Mouse (Mus musculus): Measurements from ENCODE around the gene Chd6. TPM values are rescaled to one million over a fixed set of nuclear protein-coding genes. Genes with fewer than 3 reads are reported as not detected.

Chd6 gene
- polyA plus RNA-seq, 1 experiment from 2014 or later, result 35.3 TPM

GRCm38 (mm10) chr2:161136999-161137398, 28.1 kb upstream of the Chd6 start:
- ATAC-seq (ENCODE audit: insufficient read depth), result peak; percentile 82
- no peak for TF ChIP-seq CTCF (IDR thresholded peaks at IDR 0.05; ENCODE audit: low read depth)
- Histone ChIP-seq H3K36me3 (ENCODE audit: insufficient read depth) (no peaks in the 10 kb centered on the region), H3K9ac (no peak overlapping the region), H3K27me3 (ENCODE audit: insufficient read depth, low read length) (no peaks in the 10 kb centered on the region), H3K4me1 (ENCODE audit: insufficient read depth) (peaks cover 7% of the 10 kb centered on the region; the same call in 1 of the 2 replicates), H3K4me2 (no peak overlapping the region), H3K27ac (ENCODE audit: low read depth) (peak overlapping the region; percentile 37; the same call in 1 of the 2 replicates), H3K9me3 (ENCODE audit: low read depth, low read length) (no peaks in the 10 kb centered on the region), H3K4me3 (ENCODE audit: low read depth, low read length) (no peak overlapping the region)
- DNase-seq, result peak; percentile 83
- WGBS, result 40% methylated on average over 3 of the region's 3 CpGs

DNA sequence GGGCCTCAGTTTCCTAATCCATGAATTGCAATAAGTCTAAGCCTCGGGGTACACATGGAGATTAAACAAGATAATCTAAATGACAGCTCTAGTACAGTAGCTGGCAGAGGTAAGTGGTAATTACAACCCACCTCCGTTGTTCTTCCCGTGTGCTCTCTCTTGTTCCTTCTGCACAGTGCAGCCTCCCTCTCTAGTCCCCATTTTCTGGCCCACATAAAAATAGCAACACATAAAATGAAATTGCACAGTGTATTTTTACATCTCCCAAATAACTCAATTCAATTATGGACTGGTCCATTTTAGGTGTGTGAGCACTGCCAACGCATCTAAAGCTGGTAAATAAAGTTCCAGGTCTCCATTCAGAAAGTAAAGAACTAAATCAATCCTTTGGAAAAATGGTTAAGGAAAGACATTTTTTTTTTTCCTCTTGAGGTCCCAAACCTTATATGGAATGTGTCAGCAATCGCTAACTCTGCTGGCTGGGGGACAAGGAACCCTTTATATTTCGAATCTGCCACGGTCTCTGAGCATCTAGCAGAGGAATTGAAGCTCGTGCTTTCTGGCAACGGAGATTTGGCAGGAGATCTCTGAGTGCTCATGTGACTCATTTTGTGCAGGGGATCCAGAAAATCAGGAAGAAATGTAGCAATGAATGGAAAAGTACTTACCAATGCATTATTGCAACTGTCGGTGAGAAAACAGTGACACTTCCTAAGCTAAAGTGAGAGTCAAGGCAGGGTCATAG, 19.7 kb upstream of the Chd6 start:
- Histone ChIP-seq H3K4me3 (ENCODE audit: low read depth, low read length) (no peak overlapping the region), H3K36me3 (ENCODE audit: insufficient read depth) (no peaks in the 10 kb centered on the region), H3K4me1 (ENCODE audit: insufficient read depth) (no peaks in the 10 kb centered on the region), H3K27me3 (ENCODE audit: insufficient read depth, low read length) (no peaks in the 10 kb centered on the region), H3K4me2 (no peak overlapping the region), H3K9me3 (ENCODE audit: low read depth, low read length) (no peaks in the 10 kb centered on the region), H3K27ac (ENCODE audit: low read depth) (no peak overlapping the region), H3K9ac (no peak overlapping the region)
- ATAC-seq (ENCODE audit: insufficient read depth), result no peak
- 43% methylated on average over 10 of the region's 10 CpGs for WGBS
- no peak for TF ChIP-seq CTCF (IDR thresholded peaks at IDR 0.05; ENCODE audit: low read depth)
- DNase-seq, result peak; percentile 63

DNA sequence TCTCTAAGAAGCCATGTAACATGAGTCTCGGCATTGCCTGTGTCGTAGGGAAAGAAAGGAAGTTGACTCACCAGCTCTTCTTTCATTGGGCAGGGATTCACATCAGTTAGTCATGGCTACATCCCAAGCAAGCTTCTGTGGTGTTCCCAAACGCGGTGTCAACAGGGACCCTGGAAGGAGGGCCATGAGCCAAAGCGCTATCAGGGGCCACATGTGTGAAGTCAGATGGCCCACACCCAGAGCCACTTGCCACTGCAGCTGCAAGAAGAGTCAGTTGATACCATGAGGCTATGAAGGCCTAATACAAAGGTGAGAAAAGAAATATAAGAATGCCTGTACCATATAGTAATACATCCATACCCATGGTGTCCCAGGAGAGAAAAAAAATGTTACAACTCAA, 3.1 kb upstream of the Chd6 start:
- no peak for TF ChIP-seq CTCF (IDR thresholded peaks at IDR 0.05; ENCODE audit: low read depth)
- DNase-seq (no peak), ATAC-seq (ENCODE audit: insufficient read depth) (no peak)
- H3K27me3 ChIP-seq (ENCODE audit: insufficient read depth, low read length), result no peaks in the 10 kb centered on the region
- H3K4me1 ChIP-seq (ENCODE audit: insufficient read depth), result peaks cover 8% of the 10 kb centered on the region
- no peak overlapping the region for H3K4me2 ChIP-seq
- H3K36me3 ChIP-seq (ENCODE audit: insufficient read depth), result no peaks in the 10 kb centered on the region
- H3K27ac ChIP-seq (ENCODE audit: low read depth), result no peak overlapping the region
- no peak overlapping the region for H3K4me3 ChIP-seq (ENCODE audit: low read depth, low read length)
- no peak overlapping the region for H3K9ac ChIP-seq
- H3K9me3 ChIP-seq (ENCODE audit: low read depth, low read length), result no peaks in the 10 kb centered on the region
- 82% methylated on average over 5 of the region's 5 CpGs for WGBS

GRCm38 (mm10) chr2:161109398-161109821, 535 bp upstream of the Chd6 start:
- Histone ChIP-seq H3K36me3 (ENCODE audit: insufficient read depth) (no peaks in the 10 kb centered on the region), H3K27ac (ENCODE audit: low read depth) (peak overlapping the region; percentile 36; the same call in 1 of the 2 replicates), H3K27me3 (ENCODE audit: insufficient read depth, low read length) (no peaks in the 10 kb centered on the region), H3K9ac (peak overlapping the region; percentile 67), H3K4me1 (ENCODE audit: insufficient read depth) (peaks cover 12% of the 10 kb centered on the region), H3K9me3 (ENCODE audit: low read depth, low read length) (no peaks in the 10 kb centered on the region), H3K4me3 (ENCODE audit: low read depth, low read length) (peak overlapping the region; percentile 98), H3K4me2 (peak overlapping the region; percentile 81)
- no peak for DNase-seq
- under 1% methylated on average over 26 of the region's 26 CpGs for WGBS
- no peak for ATAC-seq (ENCODE audit: insufficient read depth)
- peak; percentile 39 for TF ChIP-seq CTCF (IDR thresholded peaks at IDR 0.05; ENCODE audit: low read depth)

DNA sequence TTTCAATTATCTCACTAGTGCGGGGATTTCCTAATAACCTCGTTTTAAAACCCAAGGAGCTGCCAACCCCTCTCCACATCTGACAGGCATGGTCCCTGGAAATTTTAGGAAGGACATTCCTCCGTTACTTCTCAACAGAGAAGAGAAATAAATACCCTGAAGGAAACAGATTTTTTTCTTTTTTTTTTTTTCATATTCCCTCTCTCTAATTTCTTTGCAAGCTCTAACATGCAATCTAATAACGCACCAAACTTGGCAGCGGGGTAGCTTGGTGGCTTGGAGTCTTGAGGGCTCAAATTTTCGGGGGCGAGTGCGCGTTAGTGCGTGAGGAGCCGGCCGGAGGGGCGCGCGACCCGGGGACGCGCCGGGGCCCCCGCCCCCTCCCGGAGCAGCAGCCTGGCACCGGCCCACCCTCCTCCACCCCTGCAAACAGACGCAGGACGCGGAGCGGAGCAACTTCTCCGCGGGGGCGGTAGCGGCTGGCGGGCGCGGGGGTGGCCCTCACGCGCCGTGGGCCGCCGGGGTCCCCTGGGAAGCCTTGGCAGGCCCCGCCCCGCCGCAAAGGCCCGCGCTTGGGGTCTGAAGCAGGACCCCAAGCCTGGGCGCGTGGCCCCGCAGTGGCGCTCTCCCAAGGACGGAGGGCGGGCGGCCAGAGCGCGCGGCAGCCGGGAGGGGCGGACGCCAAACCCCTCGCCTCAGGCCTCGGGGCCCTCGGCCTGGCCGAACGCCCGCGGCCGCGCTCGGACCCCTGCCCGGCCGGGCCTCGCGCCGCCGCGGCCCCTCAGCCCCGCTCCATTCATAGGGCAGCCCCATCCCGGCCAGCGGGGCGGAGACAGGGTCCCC, 569 bp downstream of the Chd6 start:
- Histone ChIP-seq H3K9me3 (ENCODE audit: low read depth, low read length) (no peaks in the 10 kb centered on the region), H3K4me3 (ENCODE audit: low read depth, low read length) (peak overlapping the region; percentile 98), H3K27ac (ENCODE audit: low read depth) (peak overlapping the region; percentile 100), H3K4me1 (ENCODE audit: insufficient read depth) (peaks cover 12% of the 10 kb centered on the region), H3K4me2 (peak overlapping the region; percentile 69), H3K9ac (peak overlapping the region; percentile 97), H3K36me3 (ENCODE audit: insufficient read depth) (no peaks in the 10 kb centered on the region), H3K27me3 (ENCODE audit: insufficient read depth, low read length) (no peaks in the 10 kb centered on the region)
- peak; percentile 76 for ATAC-seq (ENCODE audit: insufficient read depth)
- TF ChIP-seq CTCF (IDR thresholded peaks at IDR 0.05; ENCODE audit: low read depth), result no peak
- peak; percentile 59 for DNase-seq
- under 1% methylated on average over 77 of the region's 77 CpGs for WGBS

GRCm38 (mm10) chr2:161107236-161107635, 1.6 kb downstream of the Chd6 start:
- 68% methylated on average over 2 of the region's 2 CpGs for WGBS
- peak overlapping the region; percentile 97 for H3K9ac ChIP-seq

DNA sequence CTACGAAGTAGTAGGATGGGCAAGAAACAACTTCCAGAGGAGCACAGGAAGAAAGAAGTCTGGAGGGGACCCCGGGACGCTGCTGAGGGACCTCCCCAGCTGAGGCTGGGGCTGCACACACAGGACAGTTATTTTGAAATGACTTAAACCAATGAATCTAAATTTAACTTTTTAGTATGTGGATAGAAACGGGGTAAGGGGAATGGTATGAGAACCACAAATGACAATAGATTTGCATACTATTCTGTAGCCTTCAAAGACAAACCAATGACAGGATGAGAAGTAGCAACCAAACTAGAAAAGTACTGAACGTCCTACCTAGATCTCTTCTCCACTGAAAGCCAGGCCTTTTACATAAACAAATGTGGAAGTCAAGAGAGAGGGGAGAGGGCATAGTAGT, 5.1 kb downstream of the Chd6 start:
- Histone ChIP-seq H3K27me3 (ENCODE audit: insufficient read depth, low read length) (no peaks in the 10 kb centered on the region), H3K9me3 (ENCODE audit: low read depth, low read length) (no peaks in the 10 kb centered on the region), H3K36me3 (ENCODE audit: insufficient read depth) (no peaks in the 10 kb centered on the region), H3K9ac (no peak overlapping the region), H3K4me2 (no peak overlapping the region), H3K4me3 (ENCODE audit: low read depth, low read length) (no peak overlapping the region), H3K4me1 (ENCODE audit: insufficient read depth) (peaks cover 12% of the 10 kb centered on the region), H3K27ac (ENCODE audit: low read depth) (no peak overlapping the region)
- ATAC-seq (ENCODE audit: insufficient read depth) (no peak), DNase-seq (no peak)
- 60% methylated on average over 5 of the region's 5 CpGs for WGBS
- TF ChIP-seq CTCF (IDR thresholded peaks at IDR 0.05; ENCODE audit: low read depth), result no peak

More at GRCm38 (mm10) chr2:161107236-161107635, 1.6 kb downstream of the Chd6 start:
- Histone ChIP-seq H3K4me1 (ENCODE audit: insufficient read depth) (peaks cover 12% of the 10 kb centered on the region), H3K4me2 (peak overlapping the region; percentile 69), H3K4me3 (ENCODE audit: low read depth, low read length) (peak overlapping the region; percentile 98), H3K9me3 (ENCODE audit: low read depth, low read length) (no peaks in the 10 kb centered on the region), H3K27me3 (ENCODE audit: insufficient read depth, low read length) (no peaks in the 10 kb centered on the region), H3K36me3 (ENCODE audit: insufficient read depth) (no peaks in the 10 kb centered on the region), H3K27ac (ENCODE audit: low read depth) (no peak overlapping the region)
- ATAC-seq (ENCODE audit: insufficient read depth) (no peak), DNase-seq (no peak)
- no peak for TF ChIP-seq CTCF (IDR thresholded peaks at IDR 0.05; ENCODE audit: low read depth)

Data from lung, embryonic 14.5 days (tissue).